Mouse (Mus musculus): Measurements from ENCODE around the gene Zfp91.

The Zfp91 gene

DNA sequence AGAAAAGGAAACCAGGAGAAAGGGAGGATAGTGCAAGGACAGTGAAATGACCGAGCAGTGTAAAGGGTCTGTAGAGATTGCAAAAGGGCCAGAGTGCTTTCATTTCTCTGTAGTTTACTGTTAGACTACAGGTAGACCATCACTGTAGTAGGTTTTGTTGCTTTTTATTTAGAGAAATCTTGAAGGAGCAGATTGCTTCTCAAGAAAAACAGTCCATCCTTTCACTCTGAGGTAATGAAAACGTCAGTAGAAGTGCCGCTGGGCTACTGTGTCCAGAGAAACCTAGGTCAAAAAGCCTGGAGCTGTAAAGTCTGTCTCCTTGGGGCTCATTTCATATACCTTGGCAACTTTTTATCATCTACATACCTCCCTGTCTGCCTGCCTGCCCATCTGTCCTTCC lies 3.2 kb upstream of the Zfp91 start:
- TF ChIP-seq GATA4 (IDR thresholded peaks at IDR 0.05; ENCODE audit: insufficient replicate concordance, low read length) = no peak

DNA sequence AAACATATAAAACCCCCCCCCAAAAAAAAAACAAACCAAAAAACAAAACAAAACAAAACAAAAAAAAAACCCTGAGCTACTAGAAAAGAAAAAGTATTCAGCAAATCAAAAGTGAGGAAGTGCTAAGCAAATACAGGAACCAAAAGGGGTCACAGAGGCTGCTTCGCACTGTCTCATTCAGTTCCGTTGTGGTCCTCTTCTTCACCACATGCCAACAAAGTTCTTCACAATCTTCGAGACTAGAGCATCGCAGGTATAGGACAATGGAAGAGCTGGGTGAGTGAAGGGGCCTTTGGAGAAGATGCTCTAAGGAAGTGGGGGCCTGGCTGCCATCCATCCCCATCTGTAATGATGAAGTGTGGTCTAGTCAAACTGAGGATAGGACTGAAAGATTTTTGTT lies 2.5 kb upstream of the Zfp91 start:
- no peak for TF ChIP-seq GATA4 (IDR thresholded peaks at IDR 0.05; ENCODE audit: insufficient replicate concordance, low read length)

DNA sequence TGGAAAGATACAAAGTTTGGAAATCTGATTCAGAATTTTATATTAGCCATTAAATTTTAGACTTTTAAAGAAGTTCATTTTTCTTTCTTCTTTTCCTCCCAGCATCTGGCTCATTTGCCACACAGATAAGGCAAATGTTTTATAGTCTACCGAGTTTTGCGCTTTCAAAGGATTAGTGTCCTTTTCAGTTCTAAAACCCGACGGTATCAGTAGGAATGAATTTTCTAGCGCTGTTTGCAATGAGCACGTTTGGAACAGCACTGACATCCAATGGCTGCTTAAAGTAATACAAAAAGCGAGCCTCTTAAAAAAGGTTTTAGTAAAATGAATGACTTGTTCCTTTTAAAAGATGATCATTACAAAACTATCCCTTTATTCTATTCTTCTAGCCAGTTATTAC lies 1.1 kb upstream of the Zfp91 start:
- TF ChIP-seq GATA4 (IDR thresholded peaks at IDR 0.05; ENCODE audit: insufficient replicate concordance, low read length) = no peak

DNA sequence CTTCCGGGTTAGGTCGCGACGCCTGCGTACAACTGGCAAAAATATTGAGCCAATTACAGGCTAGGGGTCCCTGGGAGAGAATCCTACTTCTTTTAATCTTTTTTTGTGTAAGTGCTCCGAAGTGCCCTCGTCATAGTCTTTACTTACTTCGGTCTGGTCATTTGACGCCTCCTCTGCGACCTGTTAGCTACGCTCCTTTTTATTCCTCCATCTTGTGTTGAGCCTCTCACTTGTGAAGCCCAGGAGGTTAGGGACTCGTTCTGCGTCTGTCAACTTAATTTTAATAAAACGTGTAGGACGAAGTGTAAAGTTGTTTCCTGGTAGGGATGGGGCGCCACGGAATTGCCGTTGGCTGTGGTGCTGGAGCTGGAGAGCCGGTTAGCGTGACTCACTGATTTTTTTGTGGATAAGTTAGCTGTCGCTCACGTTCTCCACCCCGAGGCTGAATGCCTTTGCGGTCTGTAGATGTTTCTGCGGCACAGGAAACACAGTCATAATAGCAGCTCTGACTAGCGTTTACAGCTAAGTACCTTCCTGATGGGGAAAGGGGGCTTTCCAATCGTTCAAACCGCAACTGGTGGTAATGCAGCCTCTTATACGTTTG lies 504 bp upstream of the Zfp91 start:
- no peak for TF ChIP-seq GATA4 (IDR thresholded peaks at IDR 0.05; ENCODE audit: insufficient replicate concordance, low read length)

DNA sequence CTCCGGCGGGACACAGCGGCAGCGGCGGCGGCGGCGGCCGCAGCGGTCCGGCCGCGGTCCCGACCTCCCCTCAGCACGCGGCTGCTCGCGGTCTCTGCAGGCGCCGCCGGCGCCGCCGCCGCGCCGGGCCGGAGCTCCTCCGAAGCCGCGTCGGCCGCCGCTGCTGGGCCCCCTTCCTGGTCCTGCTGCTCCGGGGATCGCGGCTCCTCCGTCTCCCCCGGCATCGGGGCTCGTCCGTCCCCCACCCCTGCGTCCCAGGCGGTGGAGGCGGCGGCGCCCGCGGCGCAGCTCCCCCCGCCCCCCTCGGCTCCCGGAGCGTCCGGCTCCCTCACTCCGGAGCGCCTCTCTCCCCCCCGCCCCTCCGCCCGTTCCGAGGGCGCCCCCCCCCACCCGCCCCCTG lies 816 bp downstream of the Zfp91 start:
- no peak for TF ChIP-seq GATA4 (IDR thresholded peaks at IDR 0.05; ENCODE audit: insufficient replicate concordance, low read length)

DNA sequence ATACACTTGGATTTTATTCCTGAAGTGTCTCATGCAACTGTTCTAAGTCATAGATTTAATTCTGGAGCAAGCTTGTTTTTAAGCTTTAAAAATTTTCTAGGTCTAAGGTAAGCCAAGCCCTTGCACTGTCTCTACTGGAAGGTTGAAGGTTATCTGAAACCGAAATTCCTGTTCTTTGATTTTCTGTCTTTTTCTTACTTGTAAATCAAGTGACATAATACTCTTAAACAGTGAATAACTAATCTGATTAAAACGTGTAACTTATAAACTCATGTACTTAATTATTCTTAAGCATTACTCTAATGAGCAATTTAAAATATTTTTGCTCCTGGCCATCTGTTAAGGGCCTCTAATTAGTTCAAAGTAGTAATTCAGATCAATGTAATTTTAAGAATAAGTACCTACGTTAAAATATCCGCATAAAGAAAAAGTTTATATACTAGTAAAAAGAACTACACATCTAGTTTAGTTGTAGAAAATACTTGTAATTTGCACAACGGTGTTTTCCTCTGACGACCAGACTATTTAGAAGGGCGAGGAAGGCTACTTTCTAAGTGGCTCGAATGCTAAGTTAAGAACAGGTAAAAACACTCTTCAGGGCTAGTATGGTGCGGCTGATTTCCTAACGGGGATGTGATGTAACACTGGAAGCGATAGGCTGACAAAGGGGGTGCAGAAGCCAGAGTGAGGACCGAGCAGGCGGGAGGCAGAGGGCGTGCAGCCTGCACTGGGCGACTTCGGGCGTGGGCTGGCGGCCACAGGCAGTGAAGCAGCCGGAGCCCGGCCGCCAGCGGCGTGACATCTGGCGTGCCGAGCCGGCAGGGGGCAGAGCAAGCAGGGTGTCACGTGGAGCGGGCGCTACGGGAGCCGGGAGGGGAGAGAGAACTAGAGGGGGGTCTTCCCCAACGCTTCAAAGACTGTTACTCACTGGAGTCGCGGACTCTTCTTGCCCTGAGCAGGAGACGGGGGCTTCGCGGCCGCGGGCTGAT lies 1.6 kb downstream of the Zfp91 start:
- peak; percentile 76; the same call in 1 of the 2 replicates for TF ChIP-seq GATA4 (IDR thresholded peaks at IDR 0.05; ENCODE audit: insufficient replicate concordance, low read length)

DNA sequence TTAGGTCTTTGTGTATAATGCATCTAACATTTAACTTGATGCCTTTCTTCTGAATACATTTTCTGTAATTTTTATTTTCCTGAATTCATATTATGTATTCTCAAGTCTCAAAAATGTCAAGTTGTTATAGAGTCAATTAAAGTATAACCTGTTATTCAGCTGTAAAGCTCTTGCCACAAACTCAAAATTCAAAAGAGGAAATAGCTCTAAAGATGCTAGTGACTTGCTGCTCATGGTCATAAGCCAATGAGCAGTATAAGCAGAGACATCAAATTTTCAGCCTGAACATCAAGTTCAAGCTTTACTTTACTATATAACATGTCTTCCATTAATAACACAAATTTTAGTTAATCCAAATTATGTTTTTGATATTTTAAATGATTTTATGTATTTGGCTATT lies 3.6 kb downstream of the Zfp91 start:
- TF ChIP-seq GATA4 (IDR thresholded peaks at IDR 0.05; ENCODE audit: insufficient replicate concordance, low read length) = no peak

DNA sequence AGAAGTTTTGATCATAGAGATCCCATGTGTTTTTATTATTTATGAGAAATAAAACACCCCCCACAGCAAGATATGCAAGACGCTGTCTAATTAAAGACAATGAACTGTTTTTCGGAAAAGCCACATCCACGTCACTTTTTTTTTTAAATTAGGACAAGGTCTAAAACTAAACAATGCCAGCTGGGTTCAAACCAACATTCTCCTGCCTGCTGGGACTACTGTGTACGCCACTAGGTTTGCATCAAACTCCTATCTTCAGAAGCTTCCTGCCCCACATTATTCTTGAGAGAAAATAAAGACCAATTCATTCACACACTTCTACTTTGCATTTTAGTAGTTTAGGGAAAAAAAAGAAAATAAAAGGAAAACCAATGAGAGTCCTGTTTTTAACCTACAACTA lies 8.2 kb downstream of the Zfp91 start:
- TF ChIP-seq GATA4 (IDR thresholded peaks at IDR 0.05; ENCODE audit: insufficient replicate concordance, low read length) = no peak

DNA sequence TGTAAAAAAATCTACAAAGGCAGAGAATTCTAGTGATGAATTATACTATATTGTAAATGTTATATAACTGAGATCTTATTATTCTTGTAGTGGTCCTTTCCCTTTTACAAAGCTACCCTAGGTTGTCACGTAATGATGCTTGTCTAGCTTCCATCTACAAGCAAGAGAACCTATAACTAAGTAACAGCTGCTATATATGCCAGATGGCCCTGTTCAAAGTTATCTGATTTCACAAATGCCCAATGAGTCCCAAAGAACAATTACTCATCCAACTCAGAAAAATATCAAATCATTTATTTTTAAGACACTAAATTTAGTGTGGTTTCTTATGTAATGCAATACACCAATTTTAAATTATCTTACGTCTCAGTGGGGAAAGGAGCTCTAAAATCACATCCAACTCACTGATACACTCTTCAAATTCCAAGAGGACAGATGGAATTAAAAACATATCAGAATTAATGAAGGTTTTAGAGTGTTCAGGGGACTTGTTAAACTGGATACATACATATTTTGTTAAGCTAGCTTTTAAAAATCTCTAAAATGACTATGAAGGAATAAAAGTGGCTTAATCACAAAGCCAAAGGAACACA lies 9.0 kb downstream of the Zfp91 start:
- no peak for TF ChIP-seq GATA4 (IDR thresholded peaks at IDR 0.05; ENCODE audit: insufficient replicate concordance, low read length)

DNA sequence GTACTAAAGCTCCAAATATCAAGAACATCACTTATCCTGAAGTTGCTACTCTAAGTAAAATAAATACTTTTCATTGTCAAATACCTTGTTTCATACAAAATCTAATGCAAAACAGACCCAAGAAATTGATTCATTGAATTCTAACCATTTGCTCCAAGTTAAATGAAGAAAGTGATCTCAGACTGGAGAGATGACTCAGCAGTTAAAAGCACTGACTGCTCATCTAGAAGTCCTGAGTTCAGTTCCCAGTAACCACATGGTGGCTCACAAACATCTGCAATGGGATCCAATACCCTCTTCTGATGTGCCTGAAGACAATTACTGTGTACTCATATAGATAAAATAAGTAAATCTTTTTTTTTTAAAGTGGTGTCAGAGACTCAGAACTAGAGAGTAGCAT lies 15.5 kb downstream of the Zfp91 start:
- no peak for TF ChIP-seq GATA4 (IDR thresholded peaks at IDR 0.05; ENCODE audit: insufficient replicate concordance, low read length)

DNA sequence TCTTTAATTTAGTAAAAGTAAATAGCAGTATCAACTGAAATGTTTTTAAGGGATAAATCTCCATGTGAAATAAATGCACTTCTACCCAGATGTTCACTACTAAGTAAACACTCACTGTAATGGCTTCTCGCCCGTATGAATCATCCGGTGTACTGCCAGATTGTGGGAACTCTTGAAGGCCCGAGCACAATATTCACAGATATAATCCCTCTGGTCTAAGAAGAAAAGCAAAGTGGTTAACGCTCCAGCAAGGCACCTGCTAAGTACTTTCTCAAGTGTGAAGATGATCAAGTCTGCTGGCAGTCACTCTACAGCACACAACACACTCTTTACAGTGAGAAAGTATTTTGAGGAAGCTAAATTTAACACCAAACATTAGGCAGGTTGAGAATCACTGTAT lies 25.0 kb downstream of the Zfp91 start:
- TF ChIP-seq GATA4 (IDR thresholded peaks at IDR 0.05; ENCODE audit: insufficient replicate concordance, low read length) = no peak

DNA sequence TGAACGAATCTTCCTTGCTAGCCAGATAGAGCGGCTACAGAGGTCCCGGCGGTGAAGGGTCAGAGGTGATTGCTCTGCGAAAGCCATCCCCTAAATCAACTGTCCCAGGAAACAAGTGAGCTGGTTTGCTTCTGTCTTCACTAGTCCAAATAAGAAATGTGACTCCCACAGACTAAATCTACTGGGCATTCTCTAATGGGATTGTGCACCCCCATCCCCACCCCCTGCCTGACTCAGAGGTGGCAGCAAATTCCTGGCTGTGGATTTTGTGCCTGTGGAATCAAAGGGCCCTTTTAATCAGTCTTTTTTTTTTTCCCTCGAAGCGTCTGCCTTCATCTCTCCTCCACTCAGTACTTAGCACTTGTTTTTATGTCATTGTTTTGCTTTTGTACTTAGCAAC lies 30.6 kb downstream of the Zfp91 start, which contains the start of gene Cntf:
Gene Cntf, minus strand, starts transcription at position 325 of the 400 bp plus-strand sequence.
- TF ChIP-seq GATA4 (IDR thresholded peaks at IDR 0.05; ENCODE audit: insufficient replicate concordance, low read length) = no peak

DNA sequence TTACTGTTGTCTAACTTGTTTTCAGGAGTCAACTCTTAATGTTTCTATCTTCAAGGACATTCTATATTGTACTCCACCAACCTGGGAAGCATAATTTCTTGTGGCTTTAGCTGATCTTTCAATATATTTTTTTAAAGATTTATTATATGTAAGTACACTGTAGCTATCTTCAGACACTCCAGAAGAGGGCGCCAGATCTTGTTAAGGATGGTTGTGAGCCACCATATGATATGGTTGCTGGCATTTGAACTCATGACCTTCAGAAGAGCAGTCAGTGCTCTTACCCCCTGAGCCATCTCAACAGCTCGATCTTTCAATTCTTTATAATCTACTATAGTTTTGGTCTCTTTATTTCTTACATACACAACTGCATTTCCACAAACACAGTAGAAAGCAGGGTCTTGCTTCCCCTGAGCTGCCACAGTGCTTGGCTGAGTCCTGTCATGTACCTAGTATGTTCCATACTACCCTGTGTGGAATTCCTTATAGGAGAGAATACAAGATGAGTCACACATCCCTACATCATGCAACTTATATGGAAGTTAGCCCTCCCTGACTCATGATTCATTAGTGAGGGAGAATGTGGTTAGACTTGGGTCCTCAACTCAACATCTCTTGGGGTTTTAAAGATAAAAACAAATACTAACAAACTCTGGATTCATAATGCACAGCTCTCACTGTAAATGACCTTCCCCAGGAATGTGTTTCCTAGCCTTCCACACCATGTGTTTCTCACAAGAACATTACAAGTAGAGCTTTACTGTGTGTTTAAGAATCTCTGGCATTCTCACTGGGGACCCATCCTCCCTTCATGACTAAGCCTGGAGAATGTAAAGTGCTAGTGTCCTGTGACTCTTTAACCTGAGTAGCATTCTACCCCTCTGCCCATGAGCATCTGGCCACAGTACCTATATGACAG lies 33.5 kb downstream of the Zfp91 start:
- no peak for TF ChIP-seq GATA4 (IDR thresholded peaks at IDR 0.05; ENCODE audit: insufficient replicate concordance, low read length)

DNA sequence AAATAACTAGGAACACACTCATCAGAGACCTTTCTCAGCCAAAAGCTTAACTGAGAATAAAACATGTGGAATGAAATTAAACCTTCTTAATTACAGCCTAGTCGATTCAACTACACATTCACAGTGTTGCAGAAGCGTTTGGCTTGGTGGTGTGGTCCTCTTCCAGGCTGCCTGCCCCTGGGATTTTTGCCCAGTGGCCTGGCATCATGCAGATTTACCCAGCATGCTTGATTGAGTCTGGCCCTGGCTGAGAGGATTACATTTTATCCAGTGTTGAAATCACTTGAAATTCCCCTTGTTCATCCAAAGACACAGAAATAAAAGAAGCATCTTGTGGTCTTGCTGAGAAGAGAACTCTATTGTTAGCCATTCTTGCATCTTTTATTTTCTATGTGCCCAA lies 36.3 kb downstream of the Zfp91 start:
- no peak for TF ChIP-seq GATA4 (IDR thresholded peaks at IDR 0.05; ENCODE audit: insufficient replicate concordance, low read length)

DNA sequence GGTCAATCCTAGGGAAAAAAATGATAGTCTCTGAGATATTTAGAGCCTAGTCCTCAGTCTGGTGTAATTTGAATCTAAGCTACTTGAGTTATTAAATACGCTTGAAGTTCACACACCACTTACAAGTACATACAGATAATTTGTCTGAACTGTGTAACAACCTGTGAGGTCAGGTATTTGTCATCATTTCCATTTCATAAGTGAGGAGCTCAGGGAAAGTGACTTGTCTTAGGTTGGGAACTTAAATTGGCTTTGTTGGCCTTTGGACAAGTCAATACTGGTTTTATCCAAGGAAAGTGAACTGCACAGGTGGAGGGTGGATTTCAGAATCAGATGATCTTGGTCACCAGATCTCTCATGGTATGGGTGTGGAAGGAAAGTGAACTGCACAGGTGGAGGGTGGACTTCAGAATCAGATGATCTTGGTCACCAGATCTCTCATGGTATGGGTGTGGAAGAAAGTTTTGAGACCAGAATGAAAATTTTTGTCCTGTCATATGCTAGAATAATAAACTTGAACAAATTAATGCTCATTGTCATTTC lies 36.9 kb downstream of the Zfp91 start:
- TF ChIP-seq GATA4 (IDR thresholded peaks at IDR 0.05; ENCODE audit: insufficient replicate concordance, low read length) = no peak

Data from liver, adult (tissue).